Mouse (Mus musculus) heart, embryonic 14.5 days (tissue): ENCODE results near the gene Las1l. TPM values are rescaled to one million over a fixed set of nuclear protein-coding genes. Genes with fewer than 3 reads are reported as not detected.
"Not testable (repeated sequence)": the region's sequence is repeated elsewhere in the genome, so short reads cannot be mapped to it uniquely, and the experiment has no call there.

ENCODE experiments used
- ATAC-seq: fragments of 200-750 bp; cut with Nextera tagmentation; 2 replicates; pipeline ENCODE4 v1.8.0; 2017; ENCODE audit warnings: low read depth, moderate TSS enrichment; ENCODE audit not compliant: insufficient number of reproducible peaks, insufficient read depth, low FRiP score
- H3K27ac ChIP-seq, 2 experiments: fragments of 200-500 bp in 1 of 2; fragments of 300-500 bp in 1 of 2; sonication (generic) in 1 of 2; replicated peaks in 1 of 2; 2 replicates each; pipeline ENCODE4 v1.5.1; 2012 to 2014; ENCODE audit warnings: low read depth in 2 of 2, low read length in 2 of 2, control low read depth in 1 of 2, mild to moderate bottlenecking in 1 of 2, mixed read lengths in 1 of 2; ENCODE audit not compliant: control insufficient read depth in 1 of 2, insufficient read depth in 1 of 2
- H3K27me3 ChIP-seq: fragments of 300-500 bp; sonication (generic); 2 replicates; pipeline ENCODE4 v1.6.1; 2014; ENCODE audit warnings: mild to moderate bottlenecking, low read length, control low read depth; ENCODE audit not compliant: control insufficient read depth, insufficient read depth
- H3K36me3 ChIP-seq: fragments of 300-500 bp; sonication (generic); 2 replicates; pipeline ENCODE4 v1.6.1; 2014; ENCODE audit warnings: mild to moderate bottlenecking, control low read depth, low read length, mixed read lengths; ENCODE audit not compliant: control insufficient read depth, insufficient read depth
- H3K4me1 ChIP-seq, 2 experiments: fragments of 200-500 bp in 1 of 2; fragments of 300-500 bp in 1 of 2; sonication (generic) in 1 of 2; 2 replicates each; pipeline ENCODE4 v1.6.1; 2012 to 2014; ENCODE audit warnings: low read length in 2 of 2, control low read depth in 1 of 2, mixed read lengths in 1 of 2; ENCODE audit not compliant: control insufficient read depth in 2 of 2, insufficient read depth in 2 of 2
- H3K4me2 ChIP-seq: fragments of 300-500 bp; sonication (generic); 2 replicates; pipeline ENCODE4 v1.6.1; 2014; ENCODE audit warnings: mild to moderate bottlenecking, low read length
- H3K4me3 ChIP-seq, 2 experiments: fragments of 200-500 bp in 1 of 2; fragments of 300-500 bp in 1 of 2; sonication (generic) in 1 of 2; 2 replicates each; pipeline ENCODE4 v1.5.1; 2012 to 2014; ENCODE audit warnings: low read length in 2 of 2, mild to moderate bottlenecking in 2 of 2, control low read depth in 1 of 2, low read depth in 1 of 2, moderate library complexity in 1 of 2; ENCODE audit not compliant: control insufficient read depth in 1 of 2, insufficient read depth in 1 of 2
- H3K9ac ChIP-seq: fragments of 300-500 bp; sonication (generic); 2 replicates; pipeline ENCODE4 v1.6.1; 2014; ENCODE audit warnings: mild to moderate bottlenecking, low read length
- H3K9me3 ChIP-seq: fragments of 300-500 bp; sonication (generic); 2 replicates; pipeline ENCODE4 v1.6.1; 2016; ENCODE audit warnings: low read length, control low read depth; ENCODE audit not compliant: control insufficient read depth
- WGBS: fragments of 180-500 bp; shearing (Covaris S2); extraction: QIAGEN DNeasy Blood & Tissue Kit; methylation state at CpG from one replicate; pipeline ENCODE4 v1.1.7; 2014; 5-methylcytosine and 5-hydroxymethylcytosine counted together
- polyA plus RNA-seq: library from polyadenylated mRNA; unstranded; fragments of >200 nt; fragmentation: Nextera tagmentation; extraction: Ambion mirVana; gene quantifications from 2 replicates; pipeline ENCODE4 v1.2.1, GENCODE M21; 2014

The Las1l gene
- polyA plus RNA-seq, 1 experiment from 2014 or later, result 37.6 TPM

DNA sequence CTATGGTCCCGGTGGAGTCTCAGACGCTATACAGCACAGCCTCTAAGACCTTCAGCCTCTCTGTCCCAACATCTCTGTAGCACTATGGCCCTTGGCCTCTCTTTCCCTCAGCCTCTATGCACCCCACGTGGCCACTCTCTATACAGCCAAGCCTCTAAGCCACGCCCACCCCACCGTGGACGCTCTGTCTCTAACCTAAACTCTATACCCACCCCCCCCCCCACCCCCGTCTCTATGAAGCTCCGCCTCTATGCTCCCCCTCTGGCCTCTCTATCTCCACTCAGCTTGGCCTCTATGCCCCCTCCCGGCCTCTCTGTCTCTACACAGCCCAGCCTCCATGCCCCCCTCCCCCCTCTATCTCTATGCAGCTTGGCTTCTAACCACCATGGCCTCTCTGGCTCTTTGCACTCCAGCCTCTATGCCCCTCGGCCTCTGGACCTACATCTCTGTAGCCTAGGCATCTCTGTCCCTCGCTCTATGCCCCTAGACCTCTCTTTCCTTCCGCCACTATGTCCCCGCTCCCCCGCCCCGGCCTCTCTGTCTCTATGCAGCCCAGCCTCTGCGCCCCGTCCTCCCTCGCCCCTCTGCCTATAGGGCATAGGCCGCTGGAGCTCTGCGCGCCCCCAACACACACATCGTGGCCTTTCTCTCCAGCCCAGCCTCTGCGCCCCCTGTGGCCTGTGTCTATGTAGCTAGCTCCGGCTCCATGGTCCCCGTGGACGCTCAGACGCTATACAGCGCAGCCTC is 11.3 kb upstream of the Las1l start:
- peak overlapping the region; percentile 68 for H3K4me2 ChIP-seq
- no peaks in the 10 kb centered on the region for H3K36me3 ChIP-seq
- 20% methylated on average over 27 of the region's 28 CpGs for WGBS
- no peaks in the 10 kb centered on the region for H3K27me3 ChIP-seq
- peak; percentile 74 for ATAC-seq
- no peaks in the 10 kb centered on the region for H3K9me3 ChIP-seq
- H3K9ac ChIP-seq, result peak overlapping the region; percentile 62; the same call in 1 of the 2 replicates
- H3K27ac ChIP-seq, result peak overlapping the region; percentile 28 to 34; a peak in 3 of 4 replicates
- no peaks in the 10 kb centered on the region for H3K4me1 ChIP-seq
- peak overlapping the region; percentile 43 to 48 for H3K4me3 ChIP-seq

DNA sequence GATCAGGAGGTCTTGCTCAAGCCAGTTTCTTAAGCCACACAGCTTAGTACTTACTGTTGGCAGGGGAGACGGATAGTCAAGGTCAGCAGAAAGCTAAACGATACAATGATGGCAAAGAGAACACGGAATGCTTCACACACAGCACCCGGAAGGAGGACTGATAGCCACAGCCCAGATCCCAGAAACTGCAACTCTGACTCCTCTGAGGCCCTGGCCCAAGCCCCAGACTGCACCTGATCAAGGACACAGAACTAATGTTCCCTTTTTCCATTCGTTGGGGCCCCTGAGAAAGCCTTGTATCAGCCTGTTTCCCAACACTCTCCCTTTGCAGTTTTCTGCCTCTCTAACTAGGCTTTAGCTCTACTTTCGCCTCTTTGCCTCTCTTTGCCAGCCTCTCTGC is 8.3 kb upstream of the Las1l start:
- Histone ChIP-seq H3K36me3 (no peaks in the 10 kb centered on the region), H3K9ac (no peak overlapping the region), H3K4me1 (no peaks in the 10 kb centered on the region), H3K4me2 (no peak overlapping the region), H3K4me3 (no peak overlapping the region), H3K27me3 (no peaks in the 10 kb centered on the region), H3K27ac (no peak overlapping the region), H3K9me3 (no peaks in the 10 kb centered on the region)
- WGBS, result 62% methylated on average over 6 of the region's 6 CpGs
- ATAC-seq, result no peak

DNA sequence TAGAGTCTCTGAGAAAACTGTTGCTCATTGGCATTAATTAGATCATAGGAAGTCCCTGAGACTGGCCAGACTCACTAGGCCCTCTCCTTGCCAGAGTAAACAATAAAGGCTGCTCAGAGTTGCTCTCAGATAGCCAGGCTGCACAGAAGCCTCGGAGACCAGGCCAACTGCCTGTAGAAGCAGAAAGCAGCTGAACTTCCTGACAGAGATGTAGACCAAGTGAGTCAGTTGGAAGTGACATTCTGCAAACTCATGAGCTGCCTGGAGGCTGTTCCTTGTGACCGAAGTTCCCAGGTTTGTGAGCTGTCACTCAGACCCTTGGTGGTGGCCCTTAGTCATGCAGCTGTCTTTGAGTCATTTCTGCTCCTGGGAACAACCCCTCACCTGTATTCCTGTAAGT is 6.6 kb upstream of the Las1l start:
- Histone ChIP-seq H3K4me3 (no peak overlapping the region), H3K4me2 (no peak overlapping the region), H3K36me3 (no peaks in the 10 kb centered on the region), H3K4me1 (no peaks in the 10 kb centered on the region), H3K9me3 (no peaks in the 10 kb centered on the region), H3K9ac (no peak overlapping the region), H3K27ac (no peak overlapping the region), H3K27me3 (no peaks in the 10 kb centered on the region)
- WGBS, result 64% methylated on average over 2 of the region's 2 CpGs
- peak; percentile 8; the same call in 1 of the 2 replicates for ATAC-seq

DNA sequence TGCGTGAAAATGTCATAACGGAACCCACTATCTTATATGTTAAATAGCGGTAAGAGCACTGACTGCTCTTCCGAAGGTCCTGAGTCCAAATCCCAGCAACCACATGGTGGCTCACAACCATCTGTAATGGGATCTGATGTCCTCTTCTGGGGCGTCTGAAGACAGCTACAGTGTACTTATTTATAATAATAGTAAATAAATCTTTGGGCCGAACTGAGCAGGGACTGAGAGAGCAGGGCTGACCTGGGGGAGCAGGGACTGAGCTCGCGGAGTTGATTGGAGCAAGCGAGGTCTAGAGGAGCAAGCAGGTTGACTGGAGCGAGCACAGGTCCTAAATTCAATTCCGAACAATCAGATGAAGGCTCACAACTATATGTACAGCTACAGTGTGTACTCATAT is 699 bp upstream of the Las1l start:
- Histone ChIP-seq H3K4me3 (peak overlapping the region in 1 of 2 experiments; percentile 61; a peak in 2 of 4 replicates), H3K9ac (peak overlapping the region; percentile 59), H3K4me2 (peak overlapping the region; percentile 62)
- 35% methylated on average over 11 of the region's 11 CpGs for WGBS
- not testable (repeated sequence) for H3K4me1 ChIP-seq, H3K36me3 ChIP-seq, H3K27ac ChIP-seq, H3K9me3 ChIP-seq, H3K27me3 ChIP-seq, ATAC-seq

DNA sequence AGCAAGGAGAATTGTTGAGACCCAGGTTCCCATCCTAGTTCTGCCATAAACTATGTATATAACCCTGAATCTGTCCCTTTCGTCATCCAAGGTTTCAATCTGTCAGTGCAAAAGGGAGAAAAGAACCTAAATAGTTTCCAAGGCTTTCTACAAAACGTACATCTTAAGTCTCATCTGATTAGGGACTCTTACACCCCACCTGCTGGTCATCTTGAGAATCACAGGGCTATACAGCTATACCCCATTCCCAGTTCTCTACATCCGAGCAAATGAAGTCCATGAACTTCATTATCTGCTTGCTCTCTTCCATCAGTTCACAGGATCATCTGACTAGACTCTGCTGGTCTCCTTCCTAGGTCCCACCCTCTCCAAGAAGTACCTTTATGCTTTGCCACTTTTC is 6.0 kb downstream of the Las1l start:
- WGBS, result 34% methylated on average over 3 of the region's 3 CpGs

DNA sequence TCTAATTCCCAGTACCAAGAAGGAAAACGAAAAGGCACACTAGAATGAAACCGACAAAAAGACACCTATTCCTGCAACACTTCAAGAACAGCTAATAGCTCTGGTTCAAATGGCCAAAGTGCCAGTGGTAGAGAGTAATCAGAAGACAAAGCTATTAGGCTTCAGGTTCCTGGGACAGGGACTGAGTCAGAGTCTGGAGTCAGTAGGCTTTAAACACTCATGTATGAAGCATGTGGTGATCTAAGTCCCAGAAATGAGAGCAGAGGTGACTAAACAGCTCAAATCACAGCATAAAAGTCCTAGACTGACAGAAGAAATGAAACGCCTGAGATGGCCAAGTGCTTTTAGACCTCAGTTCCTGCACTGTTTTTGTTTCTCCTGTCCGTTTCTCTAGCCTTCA is 8.6 kb downstream of the Las1l start:
- Histone ChIP-seq H3K27ac (no peak overlapping the region), H3K4me3 (no peak overlapping the region), H3K36me3 (peaks cover 69% of the 10 kb centered on the region), H3K9ac (no peak overlapping the region), H3K4me2 (no peak overlapping the region), H3K4me1 (no peaks in the 10 kb centered on the region), H3K9me3 (no peaks in the 10 kb centered on the region), H3K27me3 (no peaks in the 10 kb centered on the region)
- no peak for ATAC-seq
- 86% methylated on average over 4 of the region's 4 CpGs for WGBS

More for the DNA sequence above, 6.0 kb downstream of the Las1l start:
- Histone ChIP-seq H3K27ac (no peak overlapping the region), H3K27me3 (no peaks in the 10 kb centered on the region), H3K36me3 (peaks cover 59% of the 10 kb centered on the region), H3K9ac (no peak overlapping the region), H3K4me2 (no peak overlapping the region), H3K9me3 (no peaks in the 10 kb centered on the region), H3K4me3 (no peak overlapping the region), H3K4me1 (peaks cover 0 to 2% of the 10 kb centered on the region in 2 experiments; a peak in 2 of 4 replicates)
- no peak for ATAC-seq

DNA sequence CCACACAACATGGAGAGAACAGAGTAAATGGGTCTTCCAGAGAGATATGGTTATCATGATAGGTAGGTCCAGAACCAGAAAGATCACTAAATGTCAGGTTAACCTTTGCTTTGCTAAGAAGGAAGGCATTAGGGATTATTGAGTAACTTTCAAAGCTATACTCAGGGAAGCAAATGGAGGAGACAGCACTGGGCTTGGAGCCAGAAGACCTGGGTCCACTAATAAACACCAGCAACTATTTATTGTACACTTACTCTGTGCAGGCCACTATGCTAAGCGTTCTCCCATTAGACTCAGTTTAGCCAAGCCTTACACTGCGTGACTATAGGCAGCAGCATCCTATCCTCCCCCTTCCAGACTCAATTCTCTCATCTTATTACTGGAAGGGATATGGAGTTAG is 11.3 kb downstream of the Las1l start:
- peaks cover 68% of the 10 kb centered on the region for H3K36me3 ChIP-seq
- H3K4me2 ChIP-seq, result no peak overlapping the region
- no peak for ATAC-seq
- H3K27me3 ChIP-seq, result no peaks in the 10 kb centered on the region
- 87% methylated on average over 2 of the region's 2 CpGs for WGBS
- H3K9ac ChIP-seq, result no peak overlapping the region
- no peak overlapping the region for H3K4me3 ChIP-seq
- H3K27ac ChIP-seq, result no peak overlapping the region
- H3K9me3 ChIP-seq, result no peaks in the 10 kb centered on the region
- no peaks in the 10 kb centered on the region for H3K4me1 ChIP-seq

DNA sequence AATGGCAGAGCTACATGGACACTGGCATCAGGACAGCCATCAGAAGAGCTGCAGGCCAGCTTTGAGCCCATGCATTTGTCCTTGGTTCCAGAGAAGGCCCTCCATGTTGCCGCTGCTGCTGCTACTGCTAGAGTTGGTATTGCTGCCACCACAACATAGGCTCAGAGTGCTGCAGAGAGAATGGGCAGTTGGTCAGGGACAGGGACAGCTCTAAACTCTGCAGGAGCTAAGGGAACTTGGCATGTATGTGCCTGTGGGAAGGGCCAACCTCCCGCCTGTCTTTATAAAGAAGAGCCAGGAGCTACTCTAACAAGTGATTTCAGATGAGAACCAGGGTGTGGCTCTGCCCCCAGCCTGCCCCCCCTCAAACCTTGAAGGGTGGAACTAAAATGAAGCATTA is 21.3 kb downstream of the Las1l start:
- no peak for ATAC-seq
- Histone ChIP-seq H3K27ac (no peak overlapping the region), H3K4me3 (no peak overlapping the region), H3K36me3 (peaks cover 45% of the 10 kb centered on the region), H3K9ac (no peak overlapping the region), H3K4me2 (no peak overlapping the region), H3K27me3 (no peaks in the 10 kb centered on the region), H3K9me3 (no peaks in the 10 kb centered on the region), H3K4me1 (no peaks in the 10 kb centered on the region)
- WGBS, result 85% methylated on average over 2 of the region's 2 CpGs
